Mouse (Mus musculus): ENCODE measurements around the gene Sorbs1.

Sorbs1 gene

GRCm38 (mm10) chr19:40406661-40407060 is 106.9 kb downstream of the Sorbs1 start:
- no peak for DNase-seq (ENCODE audit: low spot score)

- DNase-seq (ENCODE audit: low spot score) = no peak
Measured at GRCm38 (mm10) chr19:40405808-40406207, 107.8 kb downstream of the Sorbs1 start.

- no peak for DNase-seq (ENCODE audit: low spot score)
Measured at GRCm38 (mm10) chr19:40404582-40404981, 109.0 kb downstream of the Sorbs1 start.

GRCm38 (mm10) chr19:40403999-40404398 is 109.6 kb downstream of the Sorbs1 start:
- DNase-seq (ENCODE audit: low spot score) = no peak

GRCm38 (mm10) chr19:40402155-40402963 is 111.2 kb downstream of the Sorbs1 start:
- no peak for DNase-seq (ENCODE audit: low spot score)

- DNase-seq (ENCODE audit: low spot score) = no peak
Measured at GRCm38 (mm10) chr19:40401213-40401612, 112.4 kb downstream of the Sorbs1 start.

- DNase-seq (ENCODE audit: low spot score) = peak; percentile 55
Measured at GRCm38 (mm10) chr19:40400426-40401030, 113.1 kb downstream of the Sorbs1 start.

GRCm38 (mm10) chr19:40395757-40396661 is 117.6 kb downstream of the Sorbs1 start:
- DNase-seq (ENCODE audit: low spot score) = no peak

- DNase-seq (ENCODE audit: low spot score) = no peak
Measured at GRCm38 (mm10) chr19:40395321-40395695, 118.3 kb downstream of the Sorbs1 start.

GRCm38 (mm10) chr19:40394555-40395320 is 118.8 kb downstream of the Sorbs1 start:
- DNase-seq (ENCODE audit: low spot score) = no peak

GRCm38 (mm10) chr19:40392795-40393392 is 120.7 kb downstream of the Sorbs1 start:
- no peak for DNase-seq (ENCODE audit: low spot score)

- peak; percentile 90 for DNase-seq (ENCODE audit: low spot score)
Measured at GRCm38 (mm10) chr19:40391469-40391868, 122.1 kb downstream of the Sorbs1 start.

- DNase-seq (ENCODE audit: low spot score) = no peak
Measured at GRCm38 (mm10) chr19:40386916-40387315, 126.7 kb downstream of the Sorbs1 start.

GRCm38 (mm10) chr19:40385334-40385733 is 128.2 kb downstream of the Sorbs1 start:
- DNase-seq (ENCODE audit: low spot score) = no peak

- no peak for DNase-seq (ENCODE audit: low spot score)
Measured at GRCm38 (mm10) chr19:40383931-40384330, 129.6 kb downstream of the Sorbs1 start.

- no peak for DNase-seq (ENCODE audit: low spot score)
Measured at GRCm38 (mm10) chr19:40380656-40381055, 132.9 kb downstream of the Sorbs1 start.

GRCm38 (mm10) chr19:40380005-40380404 is 133.6 kb downstream of the Sorbs1 start:
- no peak for DNase-seq (ENCODE audit: low spot score)

GRCm38 (mm10) chr19:40379081-40379480 is 134.5 kb downstream of the Sorbs1 start:
- DNase-seq (ENCODE audit: low spot score) = no peak

- no peak for DNase-seq (ENCODE audit: low spot score)
Measured at GRCm38 (mm10) chr19:40377632-40378031, 135.9 kb downstream of the Sorbs1 start.

- DNase-seq (ENCODE audit: low spot score) = no peak
Measured at GRCm38 (mm10) chr19:40376566-40377281, 136.9 kb downstream of the Sorbs1 start.

GRCm38 (mm10) chr19:40374720-40375119 is 138.9 kb downstream of the Sorbs1 start:
- no peak for DNase-seq (ENCODE audit: low spot score)
